19 mouse cellular contexts compared by ENCODE assay signal in the genomic region with DNA sequence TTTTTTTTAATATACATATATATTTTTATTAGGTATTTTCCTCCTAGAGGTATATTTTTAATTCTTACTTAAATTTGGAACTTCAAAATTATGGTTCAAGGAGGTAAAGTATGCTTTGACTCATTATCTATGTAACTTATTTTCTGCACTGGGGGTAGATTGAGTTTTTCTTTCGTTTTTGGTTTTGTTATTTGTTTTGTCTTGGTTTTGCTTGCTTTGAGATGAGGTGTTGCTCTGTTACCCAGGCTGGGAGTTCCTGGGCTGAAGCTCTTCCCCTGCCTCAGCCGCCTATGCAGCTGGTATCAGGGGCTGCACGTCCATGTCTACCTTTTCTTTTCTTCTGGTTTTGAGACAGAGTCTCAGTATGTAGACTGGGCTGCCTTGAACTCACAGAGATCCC.
"Had no signal": no experiment of that assay in that cellular context is flagged by ENCODE, and none has a peak within 500 bp of the region (broad histone marks: within the 10 kb centered on the region; RNA-seq: fewer than 3 reads in every experiment).

No protein-coding gene starts in this region.

- H3K9ac ChIP-seq: liver, embryonic 15.5 days; liver, postnatal 0 days; lung, embryonic 15.5 days; midbrain, embryonic 12.5 days; neural tube, embryonic 12.5 days had no signal

- H3K9me3 ChIP-seq: liver, embryonic 15.5 days; lung, embryonic 15.5 days; midbrain, embryonic 10.5 days; midbrain, embryonic 12.5 days; neural tube, embryonic 12.5 days had no signal

- H3K4me2 ChIP-seq: liver, embryonic 15.5 days; lung, embryonic 15.5 days; midbrain, embryonic 12.5 days; neural tube, embryonic 12.5 days had no signal

- H3K27me3 ChIP-seq: liver, embryonic 15.5 days; lung, embryonic 15.5 days; midbrain, embryonic 12.5 days; neural tube, embryonic 12.5 days had no signal

- H3K27ac ChIP-seq: liver, embryonic 15.5 days; lung, embryonic 15.5 days; midbrain, embryonic 10.5 days; midbrain, embryonic 12.5 days; neural tube, embryonic 12.5 days had no signal

- H3K4me1 ChIP-seq: lung, embryonic 15.5 days; midbrain, embryonic 12.5 days; neural tube, embryonic 12.5 days had no signal

- H3K4me3 ChIP-seq: liver, embryonic 15.5 days; lung, embryonic 15.5 days; midbrain, embryonic 10.5 days; midbrain, embryonic 12.5 days; myocyte; neural tube, embryonic 12.5 days had no signal

- H3K36me3 ChIP-seq: lung, embryonic 15.5 days; neural tube, embryonic 12.5 days had no signal

- ATAC-seq: liver, postnatal 0 days; lung, postnatal 0 days; midbrain, embryonic 16.5 days had no signal

- DNase-seq: liver, postnatal 0 days; lung, adult 2 months; lung, postnatal 14 days; lung, postnatal 36 days; right cerebral cortex, adult 18-20 months; right cerebral cortex, postnatal 25 days; right cerebral cortex, postnatal 4 days; spleen, adult 18-20 months; thymus, adult 18-20 months; thymus, postnatal 25 days; thymus, postnatal 4 days had no signal
